Mouse (Mus musculus) testis, adult 2 months (tissue): Measurements from ENCODE around the gene Grasp. TPM values are rescaled to one million over a fixed set of nuclear protein-coding genes. Genes with fewer than 3 reads are reported as not detected.

Source experiments
- H3K27ac ChIP-seq: fragments of 200-500 bp; 2 replicates; pipeline ENCODE4 v1.5.1; 2012; ENCODE audit warnings: low read depth, low read length; ENCODE audit not compliant: control insufficient read depth, insufficient read depth
- H3K27me3 ChIP-seq: fragments of 200-500 bp; 2 replicates; pipeline ENCODE4 v1.6.1; 2012; ENCODE audit warnings: mild to moderate bottlenecking, low read length, moderate library complexity; ENCODE audit not compliant: control insufficient read depth, insufficient read depth
- H3K36me3 ChIP-seq: fragments of 200-500 bp; 2 replicates; pipeline ENCODE4 v1.6.1; 2012; ENCODE audit warnings: mild to moderate bottlenecking, low read length; ENCODE audit not compliant: control insufficient read depth, insufficient read depth
- H3K4me1 ChIP-seq: fragments of 200-500 bp; 2 replicates; pipeline ENCODE4 v1.6.1; 2012; ENCODE audit warnings: low read length; ENCODE audit not compliant: control insufficient read depth, insufficient read depth
- H3K4me3 ChIP-seq: fragments of 200-500 bp; 2 replicates; pipeline ENCODE4 v1.5.1; 2012; ENCODE audit warnings: low read depth, mild to moderate bottlenecking, low read length, moderate library complexity, mixed read lengths; ENCODE audit not compliant: control insufficient read depth
- CTCF ChIP-seq: fragments of 200-500 bp; IDR thresholded peaks from 2 replicates; pipeline ENCODE4 v1.5.1; 2012; ENCODE audit warnings: low read depth, mild to moderate bottlenecking, inconsistent platforms, low read length, moderate library complexity; ENCODE audit not compliant: control insufficient read depth, insufficient read depth, insufficient replicate concordance
- POLR2A ChIP-seq: fragments of 200-500 bp; IDR thresholded peaks from 2 replicates; pipeline ENCODE4 v1.6.1; 2012; ENCODE audit warnings: low read depth, mild to moderate bottlenecking, inconsistent platforms, low read length, moderate library complexity; ENCODE audit not compliant: control insufficient read depth
- polyA plus RNA-seq: library from polyadenylated mRNA; depleted of rRNA; stranded (reverse); fragments of >200 nt; gene quantifications from 2 replicates; pipeline ENCODE4 v1.2.3, GENCODE M21; 2012

Grasp gene
- polyA plus RNA-seq, 1 experiment, result 1.8 TPM

- H3K36me3 ChIP-seq, result no peaks in the 10 kb centered on the region
- H3K4me3 ChIP-seq, result no peak overlapping the region
- H3K27ac ChIP-seq, result no peak overlapping the region
- no peaks in the 10 kb centered on the region; the same call in none of the 2 replicates for H3K27me3 ChIP-seq
- no peak for TF ChIP-seq CTCF
- no peak for TF ChIP-seq POLR2A
- H3K4me1 ChIP-seq, result peaks cover 19% of the 10 kb centered on the region
Measured at GRCm38 (mm10) chr15:101220905-101221297, 3.1 kb upstream of the Grasp start.

- Histone ChIP-seq H3K27ac (peak overlapping the region; percentile 42; the same call in 1 of the 2 replicates), H3K4me3 (no peak overlapping the region), H3K27me3 (no peaks in the 10 kb centered on the region; the same call in none of the 2 replicates), H3K4me1 (peaks cover 19% of the 10 kb centered on the region), H3K36me3 (no peaks in the 10 kb centered on the region)
- TF ChIP-seq CTCF (peak; percentile 64; the same call in 1 of the 2 replicates), POLR2A (no peak)
Measured at GRCm38 (mm10) chr15:101221298-101222104, 2.5 kb upstream of the Grasp start.

GRCm38 (mm10) chr15:101222897-101223482 lies 998 bp upstream of the Grasp start:
- no peak overlapping the region for H3K4me3 ChIP-seq
- no peaks in the 10 kb centered on the region for H3K36me3 ChIP-seq
- H3K4me1 ChIP-seq, result peaks cover 19% of the 10 kb centered on the region
- no peak for TF ChIP-seq POLR2A
- no peak for TF ChIP-seq CTCF
- no peaks in the 10 kb centered on the region; the same call in none of the 2 replicates for H3K27me3 ChIP-seq
- H3K27ac ChIP-seq, result no peak overlapping the region

- TF ChIP-seq CTCF, result no peak
- no peak for TF ChIP-seq POLR2A
- Histone ChIP-seq H3K4me3 (no peak overlapping the region; the same call in 1 of the 2 replicates), H3K27ac (no peak overlapping the region), H3K27me3 (no peaks in the 10 kb centered on the region; the same call in none of the 2 replicates), H3K4me1 (peaks cover 19% of the 10 kb centered on the region), H3K36me3 (no peaks in the 10 kb centered on the region)
Measured at GRCm38 (mm10) chr15:101223596-101223995, 392 bp upstream of the Grasp start.

- TF ChIP-seq CTCF, result no peak
- TF ChIP-seq POLR2A, result no peak
- H3K27ac ChIP-seq, result no peak overlapping the region; the same call in 1 of the 2 replicates
- H3K4me1 ChIP-seq, result peaks cover 19% of the 10 kb centered on the region
- H3K4me3 ChIP-seq, result peak overlapping the region; percentile 81
- no peaks in the 10 kb centered on the region for H3K36me3 ChIP-seq
- H3K27me3 ChIP-seq, result no peaks in the 10 kb centered on the region; the same call in none of the 2 replicates
Measured at GRCm38 (mm10) chr15:101224977-101225376, 989 bp downstream of the Grasp start.

GRCm38 (mm10) chr15:101227971-101228370 lies 4.0 kb downstream of the Grasp start:
- H3K27me3 ChIP-seq, result no peaks in the 10 kb centered on the region; the same call in 1 of the 2 replicates
- no peak overlapping the region for H3K4me3 ChIP-seq
- H3K27ac ChIP-seq, result peak overlapping the region; percentile 46
- H3K36me3 ChIP-seq, result no peaks in the 10 kb centered on the region
- peaks cover 19% of the 10 kb centered on the region for H3K4me1 ChIP-seq
- TF ChIP-seq CTCF (no peak), POLR2A (no peak)

- TF ChIP-seq POLR2A (no peak), CTCF (no peak)
- peaks cover 15% of the 10 kb centered on the region for H3K4me1 ChIP-seq
- no peaks in the 10 kb centered on the region; the same call in 1 of the 2 replicates for H3K27me3 ChIP-seq
- 0 out of 2 replicates have a peak overlapping the region, but pooled peaks have one; percentile 10 for H3K27ac ChIP-seq
- no peak overlapping the region for H3K4me3 ChIP-seq
- H3K36me3 ChIP-seq, result no peaks in the 10 kb centered on the region
Measured at GRCm38 (mm10) chr15:101228866-101229590, 5.0 kb downstream of the Grasp start.

- Histone ChIP-seq H3K4me3 (no peak overlapping the region), H3K36me3 (no peaks in the 10 kb centered on the region), H3K27ac (no peak overlapping the region), H3K4me1 (peaks cover 6% of the 10 kb centered on the region), H3K27me3 (no peaks in the 10 kb centered on the region)
- TF ChIP-seq POLR2A, result no peak
- TF ChIP-seq CTCF, result no peak
Measured at GRCm38 (mm10) chr15:101230503-101230902, 6.5 kb downstream of the Grasp start.
